Mouse (Mus musculus) myocyte (in vitro differentiated cells): ENCODE measurements at regions not wholly inside any gene's neighbourhood (a gene's known extent, or its start where the extent isn't known, plus 50 kb on each side); places are given as distances from the start of the nearest gene placed in this dataset.

Experiments used
- POLR2A ChIP-seq: IDR thresholded peaks from one replicate; pipeline ENCODE4 v1.6.1; 2011; ENCODE audit warnings: low read depth, mild to moderate bottlenecking, control low read depth, moderate library complexity; ENCODE audit not compliant: insufficient read length
- SRF ChIP-seq: IDR thresholded peaks from one replicate; pipeline ENCODE4 v1.6.1; 2011; ENCODE audit warnings: low read depth; ENCODE audit not compliant: control insufficient read depth, insufficient read length

GRCm38 (mm10) chr3:18715776-18716175 lies 767.6 kb downstream of the Cypt12 start:
- no peak for TF ChIP-seq POLR2A
- no peak for TF ChIP-seq SRF
